Mouse (Mus musculus) stomach, embryonic 14.5 days (tissue): ENCODE measurements around the gene Cadps. TPM values are rescaled to one million over a fixed set of nuclear protein-coding genes. Genes with fewer than 3 reads are reported as not detected.

Source experiments
- ATAC-seq: fragments of 200-750 bp; cut with Nextera tagmentation; 2 replicates; pipeline ENCODE4 v1.8.0; 2017; ENCODE audit warnings: low read depth, moderate TSS enrichment; ENCODE audit not compliant: insufficient number of reproducible peaks, insufficient read depth, low FRiP score
- H3K27ac ChIP-seq: fragments of 300-500 bp; sonication (generic); 2 replicates; pipeline ENCODE4 v1.5.1; 2014; ENCODE audit warnings: mild to moderate bottlenecking, low read length, moderate library complexity, mixed read lengths
- H3K27me3 ChIP-seq: fragments of 300-500 bp; sonication (generic); 2 replicates; pipeline ENCODE4 v1.6.1; 2014; ENCODE audit warnings: low read length, control low read depth, mixed read lengths; ENCODE audit not compliant: control insufficient read depth, insufficient read depth
- H3K36me3 ChIP-seq: fragments of 300-500 bp; sonication (generic); 2 replicates; pipeline ENCODE4 v1.6.1; 2014; ENCODE audit warnings: mild to moderate bottlenecking, control low read depth, low read length, moderate library complexity, mixed read lengths; ENCODE audit not compliant: control insufficient read depth, insufficient read depth
- H3K4me1 ChIP-seq: fragments of 300-500 bp; sonication (generic); 2 replicates; pipeline ENCODE4 v1.6.1; 2014; ENCODE audit warnings: low read length, control low read depth, mixed read lengths; ENCODE audit not compliant: control insufficient read depth, insufficient read depth
- H3K4me2 ChIP-seq: fragments of 300-500 bp; sonication (generic); replicated peaks from 2 replicates; pipeline ENCODE4 v1.6.1; 2014; ENCODE audit warnings: low read depth, low read length, control low read depth
- H3K4me3 ChIP-seq: fragments of 300-500 bp; sonication (generic); 2 replicates; pipeline ENCODE4 v1.5.1; 2014; ENCODE audit warnings: low read depth, low read length, control low read depth
- H3K9ac ChIP-seq: fragments of 300-500 bp; sonication (generic); replicated peaks from 2 replicates; pipeline ENCODE4 v1.6.1; 2014; ENCODE audit warnings: low read depth, mild to moderate bottlenecking, control low read depth, low read length, moderate library complexity, mixed read lengths
- H3K9me3 ChIP-seq: fragments of 300-500 bp; sonication (generic); 2 replicates; pipeline ENCODE4 v1.6.1; 2016; ENCODE audit warnings: low read depth, low read length, control low read depth; ENCODE audit not compliant: control insufficient read depth
- WGBS: fragments of 180-500 bp; shearing (Covaris S2); extraction: QIAGEN DNeasy Blood & Tissue Kit; methylation state at CpG from one replicate; pipeline ENCODE4 v1.1.7; 2014; 5-methylcytosine and 5-hydroxymethylcytosine counted together
- polyA plus RNA-seq: library from polyadenylated mRNA; unstranded; fragments of >200 nt; fragmentation: Nextera tagmentation; extraction: Ambion mirVana; gene quantifications from 2 replicates; pipeline ENCODE4 v1.2.1, GENCODE M21; 2014

Gene Cadps
- polyA plus RNA-seq, 1 experiment from 2014 or later: 4.8 TPM

- no peak overlapping the region for H3K9ac ChIP-seq
- no peak for ATAC-seq
- no peaks in the 10 kb centered on the region for H3K27me3 ChIP-seq
- no peaks in the 10 kb centered on the region for H3K9me3 ChIP-seq
- H3K4me3 ChIP-seq: no peak overlapping the region
- no peak overlapping the region for H3K4me2 ChIP-seq
- WGBS: 85% methylated on average over 8 of the region's 8 CpGs
- no peak overlapping the region for H3K27ac ChIP-seq
- H3K36me3 ChIP-seq: no peaks in the 10 kb centered on the region
- H3K4me1 ChIP-seq: no peaks in the 10 kb centered on the region
These were observed 394.7 kb downstream of the Cadps start for GRCm38 (mm10) chr14:12428021-12428654.

- no peaks in the 10 kb centered on the region for H3K27me3 ChIP-seq
- no peak for ATAC-seq
- 60% methylated on average over 6 of the region's 6 CpGs for whole genome bisulfite sequencing
- H3K36me3 ChIP-seq: no peaks in the 10 kb centered on the region
- H3K9ac ChIP-seq: no peak overlapping the region
- H3K27ac ChIP-seq: no peak overlapping the region
- no peak overlapping the region for H3K4me3 ChIP-seq
- no peaks in the 10 kb centered on the region for H3K4me1 ChIP-seq
- no peaks in the 10 kb centered on the region for H3K9me3 ChIP-seq
- no peak overlapping the region for H3K4me2 ChIP-seq
These were observed 397.6 kb downstream of the Cadps start for GRCm38 (mm10) chr14:12425311-12425710.

- Histone ChIP-seq H3K4me1 (no peaks in the 10 kb centered on the region), H3K27ac (no peak overlapping the region), H3K9ac (no peak overlapping the region), H3K36me3 (no peaks in the 10 kb centered on the region), H3K9me3 (no peaks in the 10 kb centered on the region), H3K27me3 (no peaks in the 10 kb centered on the region), H3K4me3 (no peak overlapping the region), H3K4me2 (no peak overlapping the region)
- 90% methylated on average over 12 of the region's 12 CpGs for WGBS
- no peak for ATAC-seq
These were observed 412.6 kb downstream of the Cadps start for GRCm38 (mm10) chr14:12410276-12410675.

GRCm38 (mm10) chr14:12409811-12410210 lies 413.1 kb downstream of the Cadps start:
- ATAC-seq: no peak
- Histone ChIP-seq H3K36me3 (no peaks in the 10 kb centered on the region), H3K4me2 (no peak overlapping the region), H3K27ac (no peak overlapping the region), H3K27me3 (no peaks in the 10 kb centered on the region), H3K9ac (no peak overlapping the region), H3K4me1 (no peaks in the 10 kb centered on the region), H3K4me3 (no peak overlapping the region), H3K9me3 (no peaks in the 10 kb centered on the region)
- WGBS: 85% methylated on average over 3 of the region's 3 CpGs

GRCm38 (mm10) chr14:12406588-12406987 lies 416.3 kb downstream of the Cadps start:
- no peak overlapping the region for H3K27ac ChIP-seq
- ATAC-seq: no peak
- H3K9ac ChIP-seq: no peak overlapping the region
- H3K36me3 ChIP-seq: no peaks in the 10 kb centered on the region
- 62% methylated on average over 10 of the region's 10 CpGs for WGBS
- no peaks in the 10 kb centered on the region for H3K4me1 ChIP-seq
- H3K9me3 ChIP-seq: no peaks in the 10 kb centered on the region
- no peaks in the 10 kb centered on the region for H3K27me3 ChIP-seq
- H3K4me3 ChIP-seq: no peak overlapping the region
- no peak overlapping the region for H3K4me2 ChIP-seq

- H3K27ac ChIP-seq: no peak overlapping the region
- ATAC-seq: no peak
- no peak overlapping the region for H3K9ac ChIP-seq
- no peaks in the 10 kb centered on the region for H3K27me3 ChIP-seq
- H3K9me3 ChIP-seq: no peaks in the 10 kb centered on the region
- no peaks in the 10 kb centered on the region for H3K4me1 ChIP-seq
- no peak overlapping the region for H3K4me3 ChIP-seq
- no peaks in the 10 kb centered on the region for H3K36me3 ChIP-seq
- WGBS: 59% methylated on average over 5 of the region's 5 CpGs
- no peak overlapping the region for H3K4me2 ChIP-seq
These were observed 417.7 kb downstream of the Cadps start for GRCm38 (mm10) chr14:12405201-12405600.

- Histone ChIP-seq H3K4me3 (no peak overlapping the region), H3K27ac (no peak overlapping the region), H3K4me2 (no peak overlapping the region), H3K36me3 (no peaks in the 10 kb centered on the region), H3K9me3 (no peaks in the 10 kb centered on the region), H3K4me1 (no peaks in the 10 kb centered on the region), H3K9ac (no peak overlapping the region), H3K27me3 (no peaks in the 10 kb centered on the region)
- 81% methylated on average over 3 of the region's 3 CpGs for WGBS
- ATAC-seq: no peak
These were observed 418.2 kb downstream of the Cadps start for GRCm38 (mm10) chr14:12404724-12405123.

- no peak overlapping the region for H3K4me3 ChIP-seq
These were observed 418.8 kb downstream of the Cadps start for GRCm38 (mm10) chr14:12404052-12404451.

GRCm38 (mm10) chr14:12400116-12400515 lies 422.8 kb downstream of the Cadps start:
- Histone ChIP-seq H3K27me3 (no peaks in the 10 kb centered on the region), H3K4me3 (no peak overlapping the region), H3K4me1 (no peaks in the 10 kb centered on the region), H3K9ac (no peak overlapping the region), H3K9me3 (no peaks in the 10 kb centered on the region), H3K36me3 (no peaks in the 10 kb centered on the region), H3K4me2 (no peak overlapping the region), H3K27ac (no peak overlapping the region)
- ATAC-seq: no peak
- 87% methylated on average over 5 of the region's 5 CpGs for WGBS

More at GRCm38 (mm10) chr14:12404052-12404451, 418.8 kb downstream of the Cadps start:
- no peak for ATAC-seq
- H3K36me3 ChIP-seq: no peaks in the 10 kb centered on the region
- no peak overlapping the region for H3K4me2 ChIP-seq
- H3K27me3 ChIP-seq: no peaks in the 10 kb centered on the region
- H3K9ac ChIP-seq: no peak overlapping the region
- H3K4me1 ChIP-seq: no peaks in the 10 kb centered on the region
- no peaks in the 10 kb centered on the region for H3K9me3 ChIP-seq
- 67% methylated on average over 3 of the region's 3 CpGs for WGBS
- no peak overlapping the region for H3K27ac ChIP-seq
